Mouse (Mus musculus) limb, embryonic 11.5 days (tissue): ENCODE data around the gene Wars2. TPM values are rescaled to one million over a fixed set of nuclear protein-coding genes. Genes with fewer than 3 reads are reported as not detected.
A peak's percentile ranks its signal among the peaks of the same experiment; 100 is the strongest.

Experiments
- ATAC-seq: fragments of 200-750 bp; cut with Nextera tagmentation; 2 replicates; pipeline ENCODE4 v1.8.0; 2017; ENCODE audit warnings: low read depth; ENCODE audit not compliant: insufficient number of reproducible peaks, low FRiP score, low TSS enrichment
- DNase-seq: peaks from one replicate; pipeline ENCODE4 v3.0.0-alpha.2; 2015; ENCODE audit warnings: low spot score
- H3K27ac ChIP-seq: fragments of 300-500 bp; sonication (generic); replicated peaks from 2 replicates; pipeline ENCODE4 v1.5.1; 2014; ENCODE audit warnings: low read depth, mild to moderate bottlenecking, low read length
- H3K27me3 ChIP-seq: fragments of 300-500 bp; sonication (generic); 2 replicates; pipeline ENCODE4 v1.6.1; 2014; ENCODE audit warnings: mild to moderate bottlenecking, low read length, mixed read lengths; ENCODE audit not compliant: control insufficient read depth, insufficient read depth
- H3K36me3 ChIP-seq: fragments of 300-500 bp; sonication (generic); 2 replicates; pipeline ENCODE4 v1.6.1; 2014; ENCODE audit warnings: mild to moderate bottlenecking, low read length, moderate library complexity, mixed read lengths; ENCODE audit not compliant: control insufficient read depth, insufficient read depth
- H3K4me1 ChIP-seq: fragments of 300-500 bp; sonication (generic); 2 replicates; pipeline ENCODE4 v1.6.1; 2014; ENCODE audit warnings: low read length, mixed read lengths; ENCODE audit not compliant: control insufficient read depth, insufficient read depth
- H3K4me2 ChIP-seq: fragments of 300-500 bp; sonication (generic); 2 replicates; pipeline ENCODE4 v1.6.1; 2014; ENCODE audit warnings: low read depth, mild to moderate bottlenecking, moderate library complexity; ENCODE audit not compliant: severe bottlenecking
- H3K4me3 ChIP-seq: fragments of 300-500 bp; sonication (generic); 2 replicates; pipeline ENCODE4 v1.5.1; 2014; ENCODE audit warnings: low read depth, low read length
- H3K9ac ChIP-seq: fragments of 300-500 bp; sonication (generic); 2 replicates; pipeline ENCODE4 v1.6.1; 2014; ENCODE audit warnings: mild to moderate bottlenecking, low read length
- H3K9me3 ChIP-seq: fragments of 300-500 bp; sonication (generic); 2 replicates; pipeline ENCODE4 v1.6.1; 2016; ENCODE audit warnings: low read length; ENCODE audit not compliant: control insufficient read depth
- WGBS: fragments of 180-500 bp; shearing (Covaris S2); extraction: QIAGEN DNeasy Blood & Tissue Kit; methylation state at CpG from one replicate; pipeline ENCODE4 v1.1.7; 2014; 5-methylcytosine and 5-hydroxymethylcytosine counted together
- polyA plus RNA-seq: library from polyadenylated mRNA; unstranded; fragments of >200 nt; fragmentation: Nextera tagmentation; extraction: Ambion mirVana; gene quantifications from 2 replicates; pipeline ENCODE4 v1.2.1, GENCODE M21; 2014

Wars2 gene
- polyA plus RNA-seq, 1 experiment from 2014 or later, result 8.9 TPM

GRCm38 (mm10) chr3:99253497-99254451 is 112.9 kb downstream of the Wars2 start:
- H3K4me2 ChIP-seq, result peak overlapping the region; percentile 88
- H3K9me3 ChIP-seq, result no peaks in the 10 kb centered on the region
- peak overlapping the region; percentile 100 for H3K9ac ChIP-seq
- peaks cover 25% of the 10 kb centered on the region; the same call in 1 of the 2 replicates for H3K4me1 ChIP-seq
- 0 out of 2 replicates have a peak, but pooled peaks cover 5% of the 10 kb centered on the region for H3K27me3 ChIP-seq
- ATAC-seq, result 0 out of 2 replicates have a peak, but pooled peaks have one; percentile 2
- no peaks in the 10 kb centered on the region for H3K36me3 ChIP-seq
- H3K27ac ChIP-seq, result peak overlapping the region; percentile 100
- peak; percentile 77 for DNase-seq
- H3K4me3 ChIP-seq, result peak overlapping the region; percentile 92
- WGBS, result under 1% methylated on average over 73 of the region's 73 CpGs

GRCm38 (mm10) chr3:99254559-99255151 is 113.8 kb downstream of the Wars2 start:
- Histone ChIP-seq H3K4me1 (peaks cover 21% of the 10 kb centered on the region), H3K27ac (peak overlapping the region; percentile 100), H3K4me2 (peak overlapping the region; percentile 88), H3K27me3 (0 out of 2 replicates have a peak, but pooled peaks cover 5% of the 10 kb centered on the region), H3K9ac (peak overlapping the region; percentile 100), H3K4me3 (peak overlapping the region; percentile 92), H3K9me3 (no peaks in the 10 kb centered on the region), H3K36me3 (no peaks in the 10 kb centered on the region)
- peak; percentile 62 for DNase-seq
- 0% methylated on average over 15 of the region's 15 CpGs for WGBS
- ATAC-seq, result no peak

- H3K9me3 ChIP-seq, result no peaks in the 10 kb centered on the region
- DNase-seq, result peak; percentile 54
- H3K36me3 ChIP-seq, result no peaks in the 10 kb centered on the region
- peaks cover 15% of the 10 kb centered on the region for H3K4me1 ChIP-seq
- peak overlapping the region; percentile 92 for H3K4me3 ChIP-seq
- ATAC-seq, result no peak
- 0 out of 2 replicates have a peak, but pooled peaks cover under 1% of the 10 kb centered on the region for H3K27me3 ChIP-seq
- 2% methylated on average over 11 of the region's 11 CpGs for WGBS
- H3K4me2 ChIP-seq, result peak overlapping the region; percentile 88
- H3K9ac ChIP-seq, result peak overlapping the region; percentile 100
- H3K27ac ChIP-seq, result peak overlapping the region; percentile 100
Observed at GRCm38 (mm10) chr3:99255411-99256365, 114.8 kb downstream of the Wars2 start.

GRCm38 (mm10) chr3:99256366-99256750 is 115.5 kb downstream of the Wars2 start:
- H3K4me1 ChIP-seq, result peaks cover 11% of the 10 kb centered on the region
- H3K27ac ChIP-seq, result peak overlapping the region; percentile 100
- peak overlapping the region; percentile 92 for H3K4me3 ChIP-seq
- DNase-seq, result no peak
- 2% methylated on average over 11 of the region's 11 CpGs for WGBS
- peak overlapping the region; percentile 100 for H3K9ac ChIP-seq
- H3K27me3 ChIP-seq, result no peaks in the 10 kb centered on the region
- H3K36me3 ChIP-seq, result no peaks in the 10 kb centered on the region
- peak overlapping the region; percentile 88 for H3K4me2 ChIP-seq
- H3K9me3 ChIP-seq, result no peaks in the 10 kb centered on the region
- ATAC-seq, result no peak

GRCm38 (mm10) chr3:99256766-99257165 is 115.9 kb downstream of the Wars2 start:
- Histone ChIP-seq H3K27me3 (no peaks in the 10 kb centered on the region), H3K36me3 (no peaks in the 10 kb centered on the region), H3K4me2 (peak overlapping the region; percentile 88), H3K9me3 (no peaks in the 10 kb centered on the region), H3K9ac (peak overlapping the region; percentile 100), H3K4me3 (peak overlapping the region; percentile 92), H3K4me1 (peaks cover 14% of the 10 kb centered on the region), H3K27ac (peak overlapping the region; percentile 100)
- WGBS, result under 1% methylated on average over 20 of the region's 20 CpGs
- peak; percentile 80 for DNase-seq
- no peak for ATAC-seq

GRCm38 (mm10) chr3:99257586-99258577 is 117.0 kb downstream of the Wars2 start:
- peak overlapping the region; percentile 92 for H3K4me3 ChIP-seq
- peak overlapping the region; percentile 100 for H3K9ac ChIP-seq
- H3K4me1 ChIP-seq, result peaks cover 23% of the 10 kb centered on the region
- 4% methylated on average over 29 of the region's 29 CpGs for WGBS
- peak overlapping the region; percentile 88 for H3K4me2 ChIP-seq
- H3K27me3 ChIP-seq, result no peaks in the 10 kb centered on the region
- no peaks in the 10 kb centered on the region for H3K9me3 ChIP-seq
- peak; percentile 51 for DNase-seq
- peak overlapping the region; percentile 100 for H3K27ac ChIP-seq
- H3K36me3 ChIP-seq, result no peaks in the 10 kb centered on the region
- ATAC-seq, result no peak

GRCm38 (mm10) chr3:99259741-99260270 is 118.9 kb downstream of the Wars2 start:
- peak overlapping the region; percentile 88 for H3K4me2 ChIP-seq
- H3K9ac ChIP-seq, result peak overlapping the region; percentile 77
- peak overlapping the region; percentile 92 for H3K4me3 ChIP-seq
- 6% methylated on average over 6 of the region's 6 CpGs for WGBS
- no peaks in the 10 kb centered on the region for H3K36me3 ChIP-seq
- H3K27ac ChIP-seq, result peak overlapping the region; percentile 75
- H3K27me3 ChIP-seq, result no peaks in the 10 kb centered on the region
- ATAC-seq (no peak), DNase-seq (no peak)
- no peaks in the 10 kb centered on the region for H3K9me3 ChIP-seq
- H3K4me1 ChIP-seq, result peaks cover 33% of the 10 kb centered on the region
